Mouse (Mus musculus): ENCODE measurements around the gene Ankrd6. TPM values are rescaled to one million over a fixed set of nuclear protein-coding genes. Genes with fewer than 3 reads are reported as not detected.
A peak's percentile ranks its signal among the peaks of the same experiment; 100 is the strongest.

Gene Ankrd6
- total RNA-seq, 2 experiments from 2014 or later, result 0.84 to 0.91 TPM

DNA sequence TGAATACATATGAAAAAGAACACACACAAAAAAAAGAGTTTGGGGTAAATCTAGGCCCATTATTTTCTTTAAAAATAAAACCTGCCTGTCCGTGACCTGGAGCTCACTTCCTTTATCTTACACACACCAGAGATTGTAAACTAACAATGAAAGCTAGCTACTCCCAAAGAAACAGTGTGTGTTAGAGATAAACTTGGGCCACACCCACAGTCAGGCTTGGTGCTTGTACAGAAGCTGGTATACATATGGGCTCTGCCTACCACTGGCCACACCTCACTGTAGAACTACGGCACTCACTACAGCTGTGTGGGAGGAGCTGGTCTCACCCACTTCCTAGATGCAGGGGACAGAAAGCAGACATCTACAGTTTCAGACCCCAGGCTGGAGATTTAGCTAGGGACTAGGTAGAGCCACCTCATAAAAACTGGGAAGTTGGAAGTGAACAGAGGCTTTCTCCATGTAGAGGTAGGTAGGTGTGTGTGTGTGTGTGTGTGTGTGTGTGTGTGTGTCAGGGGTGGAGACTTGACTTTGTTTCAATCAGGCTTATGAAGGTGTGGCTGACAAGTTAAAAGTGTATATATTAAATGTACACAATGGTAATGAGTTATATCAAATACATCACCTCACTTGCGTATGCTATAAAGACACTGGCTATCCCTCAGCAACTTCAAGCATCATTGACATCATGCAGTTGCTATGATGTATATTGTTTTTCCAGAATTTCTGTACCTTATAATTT, 41.2 kb downstream of the Ankrd6 start:
- peak; percentile 93 for ATAC-seq (replicated peaks; ENCODE audit: low FRiP score, poor library complexity, severe bottlenecking)

- no peak for ATAC-seq (replicated peaks; ENCODE audit: low FRiP score, poor library complexity, severe bottlenecking)
Observed at GRCm38 (mm10) chr4:32907631-32908030, 43.0 kb downstream of the Ankrd6 start.

DNA sequence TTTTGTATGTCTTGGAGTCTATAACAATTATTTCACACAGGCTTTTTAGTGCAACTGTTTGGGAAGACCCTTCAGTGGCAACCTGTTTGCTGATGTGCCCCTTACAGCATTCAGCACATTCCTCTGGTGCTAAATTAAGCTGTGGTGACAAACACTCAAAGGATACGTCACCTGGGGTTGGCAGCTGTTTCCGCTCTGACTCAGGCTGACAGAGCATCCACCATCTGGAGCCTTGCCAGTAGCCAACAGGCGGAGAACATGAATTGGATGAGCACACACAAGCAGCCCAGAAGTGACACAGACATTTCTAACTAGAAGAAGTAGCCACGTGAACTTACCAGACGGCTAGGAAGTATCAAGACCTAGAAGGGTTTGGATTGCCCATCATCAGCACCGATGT, 44.0 kb downstream of the Ankrd6 start:
- ATAC-seq (replicated peaks; ENCODE audit: low FRiP score, poor library complexity, severe bottlenecking), result no peak

DNA sequence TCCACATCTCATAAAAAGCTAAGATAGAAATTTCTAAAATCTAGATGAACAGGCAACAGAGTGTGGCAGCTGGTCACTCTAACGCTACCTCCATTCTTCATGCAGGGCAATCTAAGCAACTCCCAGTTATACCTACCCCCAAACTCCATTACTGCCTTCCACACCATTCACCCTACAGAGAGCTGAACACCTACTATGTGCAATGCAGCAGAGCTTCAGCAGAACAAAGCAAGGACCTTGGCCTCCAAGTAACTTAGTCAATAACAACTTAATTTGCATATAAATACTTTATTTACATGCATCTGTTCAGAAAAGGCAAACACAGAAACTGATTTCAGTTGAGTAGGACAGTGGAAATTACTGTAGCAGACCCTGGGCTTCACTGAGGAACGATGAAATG, 44.7 kb downstream of the Ankrd6 start:
- no peak for ATAC-seq (replicated peaks; ENCODE audit: low FRiP score, poor library complexity, severe bottlenecking)

DNA sequence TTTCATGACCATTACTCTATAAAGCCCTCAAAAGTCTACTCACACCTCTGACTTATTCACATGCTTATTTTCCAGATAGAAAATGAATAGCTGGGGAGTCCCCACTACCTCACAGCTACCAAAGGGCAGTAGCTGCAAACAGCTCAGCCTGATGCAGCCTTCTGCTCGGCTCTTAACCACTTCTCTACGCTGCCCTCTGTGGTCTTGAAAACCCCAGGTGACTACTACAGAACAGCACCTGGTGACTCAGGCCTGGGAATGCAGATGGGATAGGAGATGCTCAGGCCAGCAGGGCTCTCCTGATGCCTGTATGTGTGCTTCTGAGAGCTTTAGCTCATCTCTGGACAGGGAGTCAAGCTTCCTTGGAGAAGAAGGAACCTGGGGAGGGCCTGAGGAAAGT, 45.3 kb downstream of the Ankrd6 start:
- no peak for ATAC-seq (replicated peaks; ENCODE audit: low FRiP score, poor library complexity, severe bottlenecking)

DNA sequence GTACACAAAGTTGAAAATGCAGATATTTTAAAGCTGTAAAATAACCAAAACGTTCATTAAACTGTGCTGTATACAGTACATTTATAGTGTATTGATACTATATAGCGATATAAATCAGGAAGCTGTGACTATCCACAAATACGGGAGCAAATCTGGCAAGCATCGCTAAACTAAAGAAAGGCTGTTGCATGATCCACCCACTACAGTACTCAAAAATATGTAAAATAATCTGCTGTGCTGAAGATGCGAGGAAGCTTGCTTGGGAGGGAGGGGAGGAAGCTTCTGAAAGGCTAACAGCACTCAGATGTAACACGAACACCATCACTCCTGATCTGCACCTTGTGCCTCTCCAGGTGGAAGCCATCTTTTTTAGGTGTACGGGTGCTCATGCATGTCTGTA, 46.8 kb downstream of the Ankrd6 start:
- no peak for ATAC-seq (replicated peaks; ENCODE audit: low FRiP score, poor library complexity, severe bottlenecking)

DNA sequence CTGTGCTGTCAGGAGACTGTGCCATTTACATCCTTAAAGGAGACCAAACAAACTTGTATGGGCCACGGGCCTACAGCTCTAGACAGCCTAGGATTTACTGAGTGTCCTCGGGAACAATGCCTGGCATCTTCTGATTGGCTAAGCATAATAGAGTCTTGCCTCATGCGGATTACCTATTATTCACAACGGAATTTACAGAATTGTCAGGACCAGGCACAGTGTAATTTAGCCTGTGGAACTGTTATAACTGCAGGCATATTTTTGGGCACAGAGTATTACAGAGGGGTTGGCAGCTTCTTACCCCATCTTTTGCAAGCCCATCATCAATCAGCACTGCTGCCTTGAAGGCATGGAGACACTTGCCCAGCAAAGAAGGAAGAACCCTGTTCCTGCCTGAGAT, 51.6 kb downstream of the Ankrd6 start:
- ATAC-seq (replicated peaks; ENCODE audit: low FRiP score, poor library complexity, severe bottlenecking), result no peak

DNA sequence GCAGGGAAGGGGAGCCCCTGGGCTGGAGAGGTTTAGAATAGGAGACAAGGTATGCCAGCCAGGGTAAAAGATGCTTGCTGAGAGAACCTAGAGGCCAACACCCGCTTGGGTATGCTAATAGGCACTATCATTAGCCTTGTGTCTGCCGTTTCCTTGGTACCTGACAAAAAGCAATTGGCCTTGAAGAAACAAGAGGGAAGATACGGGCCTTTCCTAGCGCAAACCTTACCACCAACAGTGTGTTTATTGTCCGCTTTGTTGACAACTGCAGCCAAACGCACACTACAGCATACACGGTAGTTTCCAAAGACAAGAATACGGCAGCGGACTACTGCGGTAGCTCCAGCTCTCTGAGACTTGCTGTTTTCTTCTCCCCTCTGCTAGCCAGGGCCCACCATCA, 59.3 kb downstream of the Ankrd6 start:
- no peak for ATAC-seq (replicated peaks; ENCODE audit: low FRiP score, poor library complexity, severe bottlenecking)

GRCm38 (mm10) chr4:32890735-32891098, 59.9 kb downstream of the Ankrd6 start:
- ATAC-seq (replicated peaks; ENCODE audit: low FRiP score, poor library complexity, severe bottlenecking), result no peak

DNA sequence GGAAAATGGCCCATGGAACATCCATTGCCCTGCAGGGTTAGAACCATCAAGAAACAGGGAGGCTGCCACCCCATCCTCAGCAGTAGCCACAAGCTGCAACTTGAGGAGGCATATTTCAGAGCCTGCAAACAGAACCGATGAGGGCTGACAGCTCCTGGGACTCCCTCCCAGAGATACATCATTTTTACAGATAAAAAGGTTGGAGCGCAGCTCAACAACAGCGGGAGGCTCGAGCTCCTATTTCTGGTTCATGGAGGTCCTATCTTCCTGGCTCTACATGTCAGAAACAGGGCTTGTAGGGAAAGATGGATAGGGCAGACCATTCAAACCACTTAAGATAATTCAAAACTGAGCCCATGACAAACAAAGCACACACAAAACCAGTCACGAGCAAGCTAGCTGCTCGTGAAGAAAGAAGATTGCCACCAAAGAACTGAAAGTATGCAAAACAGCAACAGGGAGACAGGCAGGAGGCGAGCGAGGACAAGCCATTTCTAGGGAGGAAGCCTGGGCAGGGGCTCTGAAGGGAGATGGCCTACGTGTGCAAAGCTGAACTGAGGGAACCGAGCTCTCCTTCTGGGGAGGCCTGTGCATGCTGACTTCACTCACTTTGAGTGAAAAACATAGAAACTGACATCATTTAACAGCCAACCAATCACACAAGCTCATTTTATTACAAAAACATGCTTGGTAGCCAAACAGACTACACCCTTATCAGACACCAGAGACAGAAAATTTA, 60.5 kb downstream of the Ankrd6 start:
- ATAC-seq (replicated peaks; ENCODE audit: low FRiP score, poor library complexity, severe bottlenecking), result no peak

- ATAC-seq (replicated peaks; ENCODE audit: low FRiP score, poor library complexity, severe bottlenecking), result no peak
Observed at GRCm38 (mm10) chr4:32889246-32889645, 61.4 kb downstream of the Ankrd6 start.

- ATAC-seq (replicated peaks; ENCODE audit: low FRiP score, poor library complexity, severe bottlenecking), result no peak
Observed at GRCm38 (mm10) chr4:32886479-32886878, 64.2 kb downstream of the Ankrd6 start.

DNA sequence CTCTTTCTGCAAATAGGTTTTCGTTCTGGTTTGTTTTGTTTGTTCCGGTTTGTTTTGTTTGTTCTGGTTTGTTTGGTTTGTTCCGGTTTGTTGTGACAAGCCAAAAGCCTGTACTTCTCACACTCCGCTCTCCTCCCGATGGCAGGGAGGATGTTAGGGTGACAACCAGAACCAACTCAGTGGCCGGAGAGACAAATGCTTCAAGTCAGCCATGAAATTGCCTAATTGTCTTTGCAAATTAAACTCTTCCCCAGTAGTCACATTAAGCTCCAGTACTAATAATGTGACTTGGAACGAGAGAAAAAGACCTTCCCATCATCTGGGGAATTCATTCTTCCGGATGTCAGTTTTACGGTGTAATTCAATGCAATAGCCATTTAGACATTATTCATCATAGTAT, 66.0 kb downstream of the Ankrd6 start:
- ATAC-seq (replicated peaks; ENCODE audit: low FRiP score, poor library complexity, severe bottlenecking), result no peak

GRCm38 (mm10) chr4:32881001-32881400, 69.6 kb downstream of the Ankrd6 start:
- ATAC-seq (replicated peaks; ENCODE audit: low FRiP score, poor library complexity, severe bottlenecking), result no peak

- ATAC-seq (replicated peaks; ENCODE audit: low FRiP score, poor library complexity, severe bottlenecking), result no peak
Observed at GRCm38 (mm10) chr4:32874669-32875068, 76.0 kb downstream of the Ankrd6 start.

DNA sequence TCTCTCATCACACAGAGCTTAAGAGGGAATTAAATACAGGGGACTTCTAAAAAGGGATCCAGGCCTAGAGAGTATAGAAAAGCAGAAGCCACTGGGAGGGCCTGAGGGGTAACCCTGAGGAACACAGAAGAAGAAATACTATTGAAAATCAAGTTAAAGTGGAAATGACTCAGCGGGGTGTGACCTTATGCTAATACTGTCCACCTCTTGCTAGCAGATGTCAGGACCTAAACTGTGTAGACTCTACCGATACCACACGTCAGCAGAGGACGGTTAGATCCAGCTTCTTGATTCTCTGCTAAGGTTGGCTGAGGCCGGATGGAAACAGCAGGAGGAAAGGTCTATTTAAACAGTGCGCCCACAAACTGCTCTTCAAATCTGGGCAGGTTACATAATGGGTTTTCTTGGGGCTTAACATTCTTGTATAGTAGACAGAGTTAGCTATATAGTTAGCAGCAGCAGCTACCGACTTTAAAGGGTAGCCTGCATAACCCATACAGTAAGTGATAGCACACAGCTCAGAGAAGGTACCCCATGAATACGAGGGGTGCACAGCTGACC, 78.4 kb downstream of the Ankrd6 start:
- no peak for ATAC-seq (replicated peaks; ENCODE audit: low FRiP score, poor library complexity, severe bottlenecking)

DNA sequence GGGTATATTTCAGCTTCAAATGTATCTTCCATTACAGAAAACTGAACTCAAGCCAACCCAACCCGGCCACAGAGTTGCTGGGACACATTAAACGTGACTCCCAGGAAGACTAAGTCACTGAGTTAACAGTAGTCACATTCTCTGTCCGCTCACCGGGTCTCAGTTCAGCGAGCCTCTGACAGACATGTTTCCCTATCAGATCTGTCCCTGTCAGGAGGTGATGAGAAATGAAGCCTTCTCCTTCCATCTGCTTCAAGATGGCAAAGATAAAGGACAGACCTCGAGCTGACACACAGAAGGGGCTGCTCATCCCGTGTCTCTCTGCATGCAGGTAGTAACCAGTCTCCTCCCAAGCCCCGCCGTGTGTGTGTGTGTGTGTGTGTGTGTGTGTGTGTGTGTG, 81.3 kb downstream of the Ankrd6 start:
- no peak; the same call in 1 of the 2 replicates for ATAC-seq (replicated peaks; ENCODE audit: low FRiP score, poor library complexity, severe bottlenecking)

DNA sequence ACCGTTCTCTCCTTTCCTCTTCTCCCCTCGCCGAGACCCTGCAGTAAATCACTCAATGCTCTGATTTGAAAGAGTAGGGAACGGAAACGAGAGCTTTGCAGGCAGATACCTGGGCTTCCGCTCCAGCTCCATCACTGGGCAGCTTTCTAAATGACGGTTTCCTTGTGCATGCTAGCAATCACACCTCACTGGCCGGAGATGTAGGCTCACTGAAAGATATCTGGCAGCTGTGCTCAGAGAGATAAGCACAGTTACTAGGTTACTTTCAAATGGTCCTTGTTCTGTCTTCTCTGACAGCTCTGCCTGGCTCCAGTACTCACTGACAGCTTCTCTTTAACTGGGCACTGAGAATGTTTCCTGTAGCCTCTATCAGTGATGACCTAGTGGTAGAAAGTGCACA, 81.8 kb downstream of the Ankrd6 start:
- peak; percentile 72 for ATAC-seq (replicated peaks; ENCODE audit: low FRiP score, poor library complexity, severe bottlenecking)

- ATAC-seq (replicated peaks; ENCODE audit: low FRiP score, poor library complexity, severe bottlenecking), result no peak
Observed at GRCm38 (mm10) chr4:32868437-32868836, 82.2 kb downstream of the Ankrd6 start.

DNA sequence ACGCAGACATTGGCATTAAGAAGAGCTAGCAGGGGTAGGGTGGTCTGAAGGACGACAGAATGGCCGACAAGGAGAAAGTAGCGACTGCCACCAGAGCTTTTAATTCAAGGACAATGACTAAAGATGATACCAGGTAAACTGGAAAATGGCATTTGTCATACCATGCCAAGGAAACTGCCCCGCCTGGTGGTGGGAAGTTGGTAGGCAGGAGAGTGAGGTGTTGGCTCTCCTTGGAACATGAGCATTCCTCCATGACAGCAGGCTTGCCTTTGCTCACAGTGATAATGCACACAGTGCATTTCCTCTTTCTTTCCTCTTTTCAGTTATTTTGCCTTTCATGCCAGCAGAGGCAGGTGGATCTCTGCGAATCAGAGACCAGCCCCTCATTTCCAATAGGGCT, 83.2 kb downstream of the Ankrd6 start:
- ATAC-seq (replicated peaks; ENCODE audit: low FRiP score, poor library complexity, severe bottlenecking), result peak; percentile 39

- no peak for ATAC-seq (replicated peaks; ENCODE audit: low FRiP score, poor library complexity, severe bottlenecking)
Observed at GRCm38 (mm10) chr4:32864867-32865242, 85.8 kb downstream of the Ankrd6 start.
